Mouse (Mus musculus) embryo, embryonic 11.5 days (tissue): ENCODE results near the gene Fibcd1.

ENCODE experiments used
- DNase-seq: peaks from one replicate; pipeline ENCODE4 v3.0.0-alpha.2; 2012; ENCODE audit warnings: low read depth, low spot score

Fibcd1 gene

GRCm38 (mm10) chr2:31858500-31858899 is 12.7 kb upstream of the Fibcd1 start:
- DNase-seq, result no peak

- DNase-seq, result no peak
These were observed 11.4 kb upstream of the Fibcd1 start for GRCm38 (mm10) chr2:31857180-31857579.

- DNase-seq, result no peak
These were observed 10.2 kb upstream of the Fibcd1 start for GRCm38 (mm10) chr2:31855991-31856390.

GRCm38 (mm10) chr2:31850141-31850540 is 4.3 kb upstream of the Fibcd1 start:
- DNase-seq, result no peak

GRCm38 (mm10) chr2:31847908-31848307 is 2.1 kb upstream of the Fibcd1 start:
- no peak for DNase-seq

- no peak for DNase-seq
These were observed 1.2 kb upstream of the Fibcd1 start for GRCm38 (mm10) chr2:31846692-31847660.

GRCm38 (mm10) chr2:31845512-31845895 is 301 bp downstream of the Fibcd1 start:
- no peak for DNase-seq

GRCm38 (mm10) chr2:31844729-31845136 is 1.1 kb downstream of the Fibcd1 start:
- DNase-seq, result no peak

- no peak for DNase-seq
These were observed 6.9 kb downstream of the Fibcd1 start for GRCm38 (mm10) chr2:31838868-31839267.

GRCm38 (mm10) chr2:31836985-31837384 is 8.8 kb downstream of the Fibcd1 start:
- DNase-seq, result no peak

- no peak for DNase-seq
These were observed 9.7 kb downstream of the Fibcd1 start for GRCm38 (mm10) chr2:31836091-31836490.

GRCm38 (mm10) chr2:31828311-31828825 is 17.4 kb downstream of the Fibcd1 start:
- no peak for DNase-seq

- no peak for DNase-seq
These were observed 17.9 kb downstream of the Fibcd1 start for GRCm38 (mm10) chr2:31827877-31828276.

GRCm38 (mm10) chr2:31826094-31827085 is 19.4 kb downstream of the Fibcd1 start:
- no peak for DNase-seq

GRCm38 (mm10) chr2:31825469-31825911 is 20.3 kb downstream of the Fibcd1 start:
- no peak for DNase-seq

- DNase-seq, result no peak
These were observed 21.7 kb downstream of the Fibcd1 start for GRCm38 (mm10) chr2:31823933-31824730.

GRCm38 (mm10) chr2:31822524-31823371 is 23.1 kb downstream of the Fibcd1 start:
- no peak for DNase-seq

- DNase-seq, result peak; percentile 41
These were observed 30.4 kb downstream of the Fibcd1 start for GRCm38 (mm10) chr2:31815367-31815766.

GRCm38 (mm10) chr2:31814699-31815098 is 31.1 kb downstream of the Fibcd1 start:
- no peak for DNase-seq

GRCm38 (mm10) chr2:31813641-31814040 is 32.2 kb downstream of the Fibcd1 start:
- no peak for DNase-seq
